Mouse (Mus musculus): ENCODE results near the gene Eci2. TPM values are rescaled to one million over a fixed set of nuclear protein-coding genes. Genes with fewer than 3 reads are reported as not detected.
"Not testable (repeated sequence)": the region's sequence is repeated elsewhere in the genome, so short reads cannot be mapped to it uniquely, and the experiment has no call there.

Gene Eci2
- polyA plus RNA-seq, 1 experiment: 16.0 TPM

DNA sequence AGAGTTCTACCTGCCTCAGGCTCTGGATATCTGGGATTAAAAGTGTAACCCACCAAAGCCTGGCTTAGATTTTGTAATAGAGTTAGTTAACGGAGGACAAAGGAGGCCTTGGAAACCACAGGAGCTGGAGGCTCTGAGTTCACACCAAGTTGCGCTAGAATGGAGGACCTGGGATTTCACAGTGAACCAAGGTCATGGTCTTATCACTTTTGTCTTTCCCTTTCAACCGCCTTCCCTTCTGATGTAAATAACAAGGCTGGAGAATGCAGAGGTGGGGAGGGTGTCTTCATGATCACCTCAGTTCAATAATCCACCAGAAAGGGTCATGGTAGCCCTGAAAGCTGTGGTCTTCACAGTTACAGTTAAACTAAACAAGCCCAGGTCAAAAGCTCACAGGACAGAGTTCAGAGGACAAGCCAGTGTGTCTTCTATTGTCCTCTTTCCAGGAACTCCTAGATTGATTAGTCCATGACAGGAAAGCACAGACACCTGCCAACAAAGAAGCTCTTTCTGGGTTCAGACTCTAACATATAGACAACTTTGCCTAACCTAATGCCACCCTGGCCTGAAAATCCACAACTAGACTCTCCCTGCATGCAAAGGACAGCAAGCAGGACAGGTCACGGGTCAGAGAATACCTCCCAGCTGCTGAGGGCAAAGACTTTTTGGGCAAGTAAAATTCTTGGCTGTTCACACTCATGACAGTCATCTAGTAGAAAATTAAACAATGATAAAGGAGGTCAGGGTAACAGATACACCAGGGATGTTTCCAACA is 65.7 kb downstream of the Eci2 start:
- TF ChIP-seq CTCF (IDR thresholded peaks at IDR 0.05; ENCODE audit: extremely low read depth, insufficient read depth, insufficient read length, insufficient replicate concordance) (no peak), POLR2A (IDR thresholded peaks at IDR 0.05; ENCODE audit: low read depth, low read length) (no peak)
- no peaks in the 10 kb centered on the region for H3K36me3 ChIP-seq (ENCODE audit: control insufficient read depth, insufficient read depth, low read length)
- WGBS: 94% methylated on average over 4 of the region's 4 CpGs
- no peak overlapping the region for H3K4me3 ChIP-seq (ENCODE audit: extremely low read depth, insufficient read depth, insufficient read length)
- no peak for DNase-seq (ENCODE audit: low read depth in 1 of 2, low spot score in 2 of 2)
- no peak overlapping the region for H3K27ac ChIP-seq (ENCODE audit: insufficient read depth, low read length)
- no peaks in the 10 kb centered on the region for H3K4me1 ChIP-seq (ENCODE audit: control insufficient read depth, insufficient read depth, insufficient read length)
- H3K27me3 ChIP-seq (ENCODE audit: control insufficient read depth, insufficient read depth, low read length): peaks cover 5% of the 10 kb centered on the region

DNA sequence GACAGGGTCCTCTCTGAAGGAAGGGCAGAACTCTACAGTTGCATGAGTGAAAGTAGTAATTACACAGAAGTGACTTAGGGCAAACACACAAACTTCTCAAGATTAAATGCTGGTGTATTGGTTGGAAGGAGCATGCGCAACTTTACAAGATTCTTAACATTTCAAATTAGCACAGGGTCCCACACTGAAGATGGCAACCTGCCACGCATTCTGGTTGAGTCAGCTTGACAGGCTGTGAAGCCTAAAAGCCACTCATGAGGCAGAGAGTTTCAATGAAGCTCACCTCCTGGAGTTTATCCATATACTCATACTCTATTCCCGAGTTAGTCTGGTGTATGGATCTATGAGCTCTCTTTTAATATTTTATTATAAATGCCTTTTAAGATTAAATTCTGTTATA is 68.7 kb downstream of the Eci2 start:
- H3K36me3 ChIP-seq (ENCODE audit: control insufficient read depth, insufficient read depth, low read length); DNase-seq (ENCODE audit: low read depth in 1 of 2, low spot score in 2 of 2); H3K27ac ChIP-seq (ENCODE audit: insufficient read depth, low read length); H3K27me3 ChIP-seq (ENCODE audit: control insufficient read depth, insufficient read depth, low read length); H3K4me3 ChIP-seq (ENCODE audit: extremely low read depth, insufficient read depth, insufficient read length); H3K4me1 ChIP-seq (ENCODE audit: control insufficient read depth, insufficient read depth, insufficient read length): not testable (repeated sequence)
- 85% methylated on average over 3 of the region's 3 CpGs for WGBS

DNA sequence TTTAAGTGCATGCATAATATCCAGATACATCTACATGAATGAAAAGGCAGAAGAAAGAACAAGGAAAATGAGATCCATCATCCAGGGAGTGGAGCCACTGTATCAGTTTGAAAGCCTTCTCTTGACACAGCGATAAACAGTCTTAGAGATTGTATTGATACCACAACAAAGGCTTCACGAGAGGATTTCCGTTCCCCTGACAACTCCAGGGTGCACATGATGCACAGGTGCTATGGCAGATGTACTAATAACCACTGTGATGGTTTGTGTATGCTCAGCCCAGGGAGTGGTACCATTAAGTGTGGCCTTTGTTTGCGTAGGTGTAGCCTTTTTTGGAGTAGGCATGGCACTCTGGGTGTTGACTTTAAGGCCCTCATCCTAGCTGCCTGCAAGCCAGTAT is 70.0 kb downstream of the Eci2 start:
- TF ChIP-seq POLR2A (IDR thresholded peaks at IDR 0.05; ENCODE audit: low read depth, low read length): no peak
- no peak for TF ChIP-seq CTCF (IDR thresholded peaks at IDR 0.05; ENCODE audit: extremely low read depth, insufficient read depth, insufficient read length, insufficient replicate concordance)
- 66% methylated on average over 4 of the region's 4 CpGs for WGBS
- Histone ChIP-seq H3K4me3 (ENCODE audit: extremely low read depth, insufficient read depth, insufficient read length) (no peak overlapping the region), H3K36me3 (ENCODE audit: control insufficient read depth, insufficient read depth, low read length) (no peaks in the 10 kb centered on the region), H3K4me1 (ENCODE audit: control insufficient read depth, insufficient read depth, insufficient read length) (no peaks in the 10 kb centered on the region), H3K27ac (ENCODE audit: insufficient read depth, low read length) (no peak overlapping the region), H3K27me3 (ENCODE audit: control insufficient read depth, insufficient read depth, low read length) (no peaks in the 10 kb centered on the region)
- DNase-seq (ENCODE audit: low read depth in 1 of 2, low spot score in 2 of 2): no peak

DNA sequence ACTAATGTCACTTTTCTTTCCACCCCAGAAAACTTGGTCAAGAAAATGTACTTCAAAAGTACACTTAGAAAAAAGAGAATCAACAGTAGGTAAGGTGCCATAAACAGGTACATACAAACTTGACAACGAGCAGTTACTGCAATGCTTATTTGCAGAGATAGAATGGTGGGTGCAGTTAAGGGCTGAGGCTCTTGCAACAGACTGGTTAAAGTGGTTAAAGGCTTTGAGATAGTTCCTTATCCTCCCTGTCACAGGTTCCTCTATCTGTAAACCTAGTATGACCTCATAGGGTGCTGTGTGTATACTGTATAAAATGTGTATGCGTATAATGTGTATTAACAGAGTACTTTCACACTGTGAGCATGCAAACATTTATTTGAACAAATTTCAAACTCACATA is 75.5 kb downstream of the Eci2 start:
- not testable (repeated sequence) for H3K4me1 ChIP-seq (ENCODE audit: control insufficient read depth, insufficient read depth, insufficient read length); H3K36me3 ChIP-seq (ENCODE audit: control insufficient read depth, insufficient read depth, low read length); H3K4me3 ChIP-seq (ENCODE audit: extremely low read depth, insufficient read depth, insufficient read length); H3K27ac ChIP-seq (ENCODE audit: insufficient read depth, low read length); H3K27me3 ChIP-seq (ENCODE audit: control insufficient read depth, insufficient read depth, low read length); DNase-seq (ENCODE audit: low read depth in 1 of 2, low spot score in 2 of 2)
- 68% methylated on average over 2 of the region's 2 CpGs for WGBS

DNA sequence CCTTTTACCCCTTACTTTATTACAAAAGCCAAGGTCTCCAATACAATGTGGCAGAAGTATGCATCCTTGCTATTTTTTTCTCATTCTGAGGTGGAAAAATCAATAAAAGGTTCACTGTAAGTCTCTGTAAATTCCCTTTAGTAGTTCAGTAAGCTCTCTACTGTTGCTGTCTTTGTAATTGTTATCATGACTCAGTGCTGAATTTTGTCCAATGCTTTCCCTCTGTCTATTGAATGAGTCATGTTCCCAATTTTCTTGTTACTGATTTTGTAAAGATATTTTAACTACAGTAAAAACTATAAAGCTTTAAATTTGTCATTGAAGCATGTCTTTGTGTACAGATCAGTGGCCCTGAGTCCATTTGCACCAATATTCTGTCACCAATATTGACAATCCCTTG is 84.5 kb downstream of the Eci2 start:
- H3K27me3 ChIP-seq (ENCODE audit: control insufficient read depth, insufficient read depth, low read length): no peaks in the 10 kb centered on the region
- no peaks in the 10 kb centered on the region for H3K36me3 ChIP-seq (ENCODE audit: control insufficient read depth, insufficient read depth, low read length)
- no peak for DNase-seq (ENCODE audit: low read depth in 1 of 2, low spot score in 2 of 2)
- H3K4me1 ChIP-seq (ENCODE audit: control insufficient read depth, insufficient read depth, insufficient read length): no peaks in the 10 kb centered on the region
- TF ChIP-seq POLR2A (IDR thresholded peaks at IDR 0.05; ENCODE audit: low read depth, low read length): no peak
- no peak for TF ChIP-seq CTCF (IDR thresholded peaks at IDR 0.05; ENCODE audit: extremely low read depth, insufficient read depth, insufficient read length, insufficient replicate concordance)
- H3K4me3 ChIP-seq (ENCODE audit: extremely low read depth, insufficient read depth, insufficient read length): no peak overlapping the region
- no peak overlapping the region for H3K27ac ChIP-seq (ENCODE audit: insufficient read depth, low read length)

DNA sequence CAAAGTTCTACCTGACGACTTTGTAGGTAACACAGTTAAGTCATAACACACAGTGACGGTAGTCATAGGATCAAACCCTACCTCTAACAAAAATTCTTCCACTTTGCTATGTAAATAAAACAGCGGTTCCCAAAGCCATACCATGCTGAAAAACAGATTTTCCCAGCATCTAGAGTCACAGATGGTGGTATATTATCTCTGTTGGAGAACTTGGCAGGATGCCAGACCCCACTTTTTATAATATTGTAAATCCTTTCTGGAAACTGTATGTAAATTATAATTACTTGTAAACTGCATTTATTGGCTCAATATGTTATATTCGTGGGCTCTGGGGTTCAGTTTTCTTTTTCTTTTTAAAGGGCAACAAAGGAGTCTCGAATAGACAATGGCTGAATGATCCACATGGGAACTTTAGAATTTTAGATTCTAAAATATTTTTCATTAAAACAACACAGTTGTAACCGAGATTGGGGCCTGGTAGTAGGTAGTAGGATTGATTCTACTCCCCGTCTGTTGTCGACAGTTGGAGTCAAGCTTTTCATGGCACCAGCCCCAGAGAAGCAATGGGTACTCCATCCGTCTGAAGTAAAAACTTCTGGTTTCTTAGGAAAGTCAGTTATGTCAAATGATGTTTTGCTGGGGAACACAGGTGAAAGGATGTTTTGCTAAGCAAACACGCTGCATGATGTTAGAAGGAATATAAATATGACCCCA is 91.8 kb downstream of the Eci2 start:
- WGBS: 87% methylated on average over 10 of the region's 10 CpGs
- DNase-seq (ENCODE audit: low read depth in 1 of 2, low spot score in 2 of 2): no peak
- no peaks in the 10 kb centered on the region for H3K27me3 ChIP-seq (ENCODE audit: control insufficient read depth, insufficient read depth, low read length)
- no peak overlapping the region for H3K27ac ChIP-seq (ENCODE audit: insufficient read depth, low read length)
- TF ChIP-seq POLR2A (IDR thresholded peaks at IDR 0.05; ENCODE audit: low read depth, low read length) (no peak), CTCF (IDR thresholded peaks at IDR 0.05; ENCODE audit: extremely low read depth, insufficient read depth, insufficient read length, insufficient replicate concordance) (no peak)
- no peaks in the 10 kb centered on the region for H3K36me3 ChIP-seq (ENCODE audit: control insufficient read depth, insufficient read depth, low read length)
- H3K4me1 ChIP-seq (ENCODE audit: control insufficient read depth, insufficient read depth, insufficient read length): no peaks in the 10 kb centered on the region
- no peak overlapping the region for H3K4me3 ChIP-seq (ENCODE audit: extremely low read depth, insufficient read depth, insufficient read length)

Other genes with a start within 250 kb of the Eci2 start
- gene Prpf4b, start 151.8 kb downstream of the Eci2 start, polyA plus RNA-seq (2012; rRNA removed): 6.8 and 9.1 TPM in 2 replicates
- not detected in 2 replicates for gene Fam217a, start 102.8 kb downstream of the Eci2 start, polyA plus RNA-seq (2012; rRNA removed)
- gene 4933417A18Rik, start 102.7 kb downstream of the Eci2 start, polyA plus RNA-seq (2012; rRNA removed): not detected in 2 replicates
- gene Eci3, start 63.3 kb downstream of the Eci2 start, polyA plus RNA-seq (2012; rRNA removed): 0.07 TPM in 1 of 2 replicates, not detected in the other